Mouse (Mus musculus): ENCODE measurements around the gene Gm10340.
"Not testable (repeated sequence)": the region's sequence is repeated elsewhere in the genome, so short reads cannot be mapped to it uniquely, and the experiment has no call there.

DNA sequence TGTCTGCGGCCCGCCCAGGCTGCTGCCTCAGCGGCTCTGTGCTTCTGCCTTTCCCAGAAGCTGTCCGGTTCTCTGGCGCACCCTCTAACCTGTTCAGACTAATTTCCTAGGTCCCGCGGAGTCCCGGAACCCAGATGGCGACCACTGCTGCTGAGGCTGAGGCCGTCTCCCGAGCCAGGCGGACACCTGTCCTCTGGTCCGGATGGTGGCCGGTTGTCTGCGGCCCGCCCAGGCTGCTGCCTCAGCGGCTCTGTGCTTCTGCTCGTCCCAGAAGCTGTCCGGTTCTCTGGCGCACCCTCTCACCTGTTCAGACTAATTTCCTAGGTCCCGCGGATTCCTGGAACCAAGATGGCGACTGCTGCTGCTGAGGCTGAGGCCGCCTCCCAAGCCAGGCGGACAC lies 17.7 kb upstream of the Gm10340 start:
- not testable (repeated sequence) for TF ChIP-seq CTCF (conservative IDR thresholded peaks at IDR 0.05; ENCODE audit: insufficient read depth, insufficient read length, low read depth, low read length); POLR2A (IDR thresholded peaks at IDR 0.05; ENCODE audit: low read depth, low read length)
